Mouse (Mus musculus) neural tube, embryonic 12.5 days (tissue): ENCODE data around the gene Swsap1. TPM values are rescaled to one million over a fixed set of nuclear protein-coding genes. Genes with fewer than 3 reads are reported as not detected.

Experiments
- ATAC-seq: fragments of 200-750 bp; cut with Nextera tagmentation; 2 replicates; pipeline ENCODE4 v1.8.0; 2017; ENCODE audit warnings: low read depth, mild to moderate bottlenecking, moderate TSS enrichment, moderate library complexity; ENCODE audit not compliant: low FRiP score
- H3K27ac ChIP-seq: fragments of 300-500 bp; sonication (generic); 2 replicates; pipeline ENCODE4 v1.5.1; 2016
- H3K27me3 ChIP-seq: fragments of 300-500 bp; sonication (generic); replicated peaks from 2 replicates; pipeline ENCODE4 v1.6.1; 2016; ENCODE audit warnings: mild to moderate bottlenecking
- H3K36me3 ChIP-seq: fragments of 300-500 bp; sonication (generic); 2 replicates; pipeline ENCODE4 v1.6.1; 2016; ENCODE audit warnings: mild to moderate bottlenecking
- H3K4me1 ChIP-seq: fragments of 300-500 bp; sonication (generic); 2 replicates; pipeline ENCODE4 v1.6.1; 2016
- H3K4me2 ChIP-seq: fragments of 300-500 bp; sonication (generic); replicated peaks from 2 replicates; pipeline ENCODE4 v1.6.1; 2016; ENCODE audit warnings: mild to moderate bottlenecking
- H3K4me3 ChIP-seq: fragments of 300-500 bp; sonication (generic); 2 replicates; pipeline ENCODE4 v1.5.1; 2016
- H3K9ac ChIP-seq: fragments of 300-500 bp; sonication (generic); 2 replicates; pipeline ENCODE4 v1.6.1; 2016; ENCODE audit warnings: mild to moderate bottlenecking
- H3K9me3 ChIP-seq: fragments of 300-500 bp; sonication (generic); 2 replicates; pipeline ENCODE4 v1.6.1; 2016; ENCODE audit warnings: mild to moderate bottlenecking
- WGBS: fragments of 180-500 bp; shearing (Covaris S2); methylation state at CpG from one replicate; pipeline ENCODE4 v1.1.7; 2016; 5-methylcytosine and 5-hydroxymethylcytosine counted together
- polyA plus RNA-seq: library from polyadenylated mRNA; unstranded; fragments of >200 nt; fragmentation: Nextera tagmentation; extraction: Ambion mirVana; gene quantifications from 2 replicates; pipeline ENCODE4 v1.2.1, GENCODE M21; 2016

The Swsap1 gene
- polyA plus RNA-seq, 1 experiment from 2014 or later = 8.1 TPM

- Histone ChIP-seq H3K36me3 (peaks cover 16% of the 10 kb centered on the region), H3K9me3 (no peaks in the 10 kb centered on the region), H3K4me1 (peaks cover 12% of the 10 kb centered on the region), H3K4me3 (peak overlapping the region; percentile 59; the same call in 1 of the 2 replicates), H3K4me2 (peak overlapping the region; percentile 78), H3K9ac (0 out of 2 replicates have a peak overlapping the region, but pooled peaks have one; percentile 6), H3K27ac (no peak overlapping the region), H3K27me3 (0 out of 2 replicates have a peak, but pooled peaks cover under 1% of the 10 kb centered on the region)
- 89% methylated on average over 4 of the region's 4 CpGs for WGBS
- ATAC-seq = no peak
Measured at GRCm38 (mm10) chr9:21938234-21938855, 17.2 kb upstream of the Swsap1 start.

- WGBS = 79% methylated on average over 12 of the region's 12 CpGs
- ATAC-seq = no peak
- H3K27ac ChIP-seq = no peak overlapping the region
- H3K4me2 ChIP-seq = no peak overlapping the region
- peaks cover 11% of the 10 kb centered on the region for H3K4me1 ChIP-seq
- peaks cover 22% of the 10 kb centered on the region for H3K36me3 ChIP-seq
- H3K27me3 ChIP-seq = peaks cover 10% of the 10 kb centered on the region
- H3K9me3 ChIP-seq = no peaks in the 10 kb centered on the region
- H3K9ac ChIP-seq = no peak overlapping the region
- H3K4me3 ChIP-seq = no peak overlapping the region
Measured at GRCm38 (mm10) chr9:21943046-21943445, 12.5 kb upstream of the Swsap1 start.

- Histone ChIP-seq H3K36me3 (peaks cover 24% of the 10 kb centered on the region), H3K4me3 (no peak overlapping the region), H3K27ac (no peak overlapping the region), H3K27me3 (peaks cover 16% of the 10 kb centered on the region), H3K4me1 (peaks cover 6% of the 10 kb centered on the region), H3K4me2 (no peak overlapping the region), H3K9ac (no peak overlapping the region), H3K9me3 (no peaks in the 10 kb centered on the region)
- ATAC-seq = no peak
- WGBS = 50% methylated on average over 12 of the region's 12 CpGs
Measured at GRCm38 (mm10) chr9:21943638-21944037, 11.9 kb upstream of the Swsap1 start.

- WGBS = 23% methylated on average over 23 of the region's 23 CpGs
- Histone ChIP-seq H3K9me3 (no peaks in the 10 kb centered on the region), H3K27ac (no peak overlapping the region), H3K9ac (no peak overlapping the region), H3K4me1 (peaks cover 6% of the 10 kb centered on the region), H3K4me2 (no peak overlapping the region), H3K27me3 (peaks cover 19% of the 10 kb centered on the region), H3K36me3 (peaks cover 20% of the 10 kb centered on the region), H3K4me3 (no peak overlapping the region)
- ATAC-seq = no peak
Measured at GRCm38 (mm10) chr9:21944267-21944666, 11.3 kb upstream of the Swsap1 start.

GRCm38 (mm10) chr9:21947540-21948130, 7.9 kb upstream of the Swsap1 start:
- H3K4me1 ChIP-seq = peaks cover 6% of the 10 kb centered on the region
- H3K9ac ChIP-seq = no peak overlapping the region
- 7% methylated on average over 28 of the region's 28 CpGs for WGBS
- no peak for ATAC-seq
- no peaks in the 10 kb centered on the region for H3K9me3 ChIP-seq
- H3K27ac ChIP-seq = no peak overlapping the region
- peaks cover 19% of the 10 kb centered on the region for H3K27me3 ChIP-seq
- H3K4me2 ChIP-seq = peak overlapping the region; percentile 32; the same call in 1 of the 2 replicates
- peaks cover 9% of the 10 kb centered on the region; the same call in 1 of the 2 replicates for H3K36me3 ChIP-seq
- no peak overlapping the region for H3K4me3 ChIP-seq

GRCm38 (mm10) chr9:21948146-21948545, 7.4 kb upstream of the Swsap1 start:
- H3K36me3 ChIP-seq = peaks cover 9% of the 10 kb centered on the region; the same call in 1 of the 2 replicates
- no peak overlapping the region for H3K27ac ChIP-seq
- ATAC-seq = no peak
- H3K4me3 ChIP-seq = no peak overlapping the region
- no peak overlapping the region for H3K9ac ChIP-seq
- peaks cover 6% of the 10 kb centered on the region for H3K4me1 ChIP-seq
- peaks cover 19% of the 10 kb centered on the region for H3K27me3 ChIP-seq
- WGBS = 67% methylated on average over 8 of the region's 8 CpGs
- H3K4me2 ChIP-seq = no peak overlapping the region
- H3K9me3 ChIP-seq = no peaks in the 10 kb centered on the region

GRCm38 (mm10) chr9:21948790-21949189, 6.8 kb upstream of the Swsap1 start:
- H3K9me3 ChIP-seq = no peaks in the 10 kb centered on the region
- ATAC-seq = no peak
- no peak overlapping the region for H3K9ac ChIP-seq
- peaks cover 6% of the 10 kb centered on the region for H3K4me1 ChIP-seq
- peaks cover 9% of the 10 kb centered on the region; the same call in 1 of the 2 replicates for H3K36me3 ChIP-seq
- H3K4me3 ChIP-seq = no peak overlapping the region
- H3K27me3 ChIP-seq = peaks cover 19% of the 10 kb centered on the region
- no peak overlapping the region for H3K27ac ChIP-seq
- no peak overlapping the region for H3K4me2 ChIP-seq
- WGBS = 71% methylated on average over 6 of the region's 6 CpGs

GRCm38 (mm10) chr9:21950322-21950721, 5.2 kb upstream of the Swsap1 start:
- H3K4me1 ChIP-seq = peaks cover 6% of the 10 kb centered on the region
- no peak overlapping the region for H3K9ac ChIP-seq

GRCm38 (mm10) chr9:21951977-21952376, 3.6 kb upstream of the Swsap1 start:
- WGBS = 82% methylated on average over 3 of the region's 3 CpGs
- H3K4me1 ChIP-seq = peaks cover 12% of the 10 kb centered on the region
- H3K27me3 ChIP-seq = peaks cover 16% of the 10 kb centered on the region
- H3K9ac ChIP-seq = no peak overlapping the region
- H3K36me3 ChIP-seq = peaks cover 9% of the 10 kb centered on the region; the same call in 1 of the 2 replicates
- ATAC-seq = no peak
- H3K4me2 ChIP-seq = no peak overlapping the region
- no peak overlapping the region for H3K27ac ChIP-seq
- H3K9me3 ChIP-seq = no peaks in the 10 kb centered on the region
- no peak overlapping the region for H3K4me3 ChIP-seq

More at GRCm38 (mm10) chr9:21950322-21950721, 5.2 kb upstream of the Swsap1 start:
- Histone ChIP-seq H3K27ac (no peak overlapping the region), H3K9me3 (no peaks in the 10 kb centered on the region), H3K27me3 (peaks cover 19% of the 10 kb centered on the region), H3K4me3 (no peak overlapping the region), H3K36me3 (peaks cover 9% of the 10 kb centered on the region; the same call in 1 of the 2 replicates), H3K4me2 (no peak overlapping the region)
- 18% methylated on average over 11 of the region's 11 CpGs for WGBS
- no peak for ATAC-seq

GRCm38 (mm10) chr9:21953600-21953999, 2.0 kb upstream of the Swsap1 start:
- no peak overlapping the region for H3K4me3 ChIP-seq
- 11% methylated on average over 3 of the region's 3 CpGs for WGBS
- no peak overlapping the region for H3K9ac ChIP-seq
- ATAC-seq = no peak
- H3K27me3 ChIP-seq = peaks cover 3% of the 10 kb centered on the region; the same call in 1 of the 2 replicates
- H3K36me3 ChIP-seq = no peaks in the 10 kb centered on the region
- H3K27ac ChIP-seq = no peak overlapping the region
- no peak overlapping the region for H3K4me2 ChIP-seq
- H3K9me3 ChIP-seq = no peaks in the 10 kb centered on the region
- peaks cover 7% of the 10 kb centered on the region; the same call in 1 of the 2 replicates for H3K4me1 ChIP-seq

GRCm38 (mm10) chr9:21954635-21955034, 920 bp upstream of the Swsap1 start:
- Histone ChIP-seq H3K27ac (no peak overlapping the region), H3K36me3 (no peaks in the 10 kb centered on the region), H3K4me2 (peak overlapping the region; percentile 60), H3K9ac (no peak overlapping the region), H3K9me3 (no peaks in the 10 kb centered on the region), H3K4me3 (no peak overlapping the region), H3K4me1 (peaks cover 7% of the 10 kb centered on the region; the same call in 1 of the 2 replicates), H3K27me3 (peaks cover 8% of the 10 kb centered on the region)
- ATAC-seq = no peak
- WGBS = 77% methylated on average over 3 of the region's 3 CpGs

GRCm38 (mm10) chr9:21955225-21955569, 358 bp upstream of the Swsap1 start:
- Histone ChIP-seq H3K4me3 (peak overlapping the region; percentile 67), H3K4me2 (peak overlapping the region; percentile 60), H3K9me3 (no peaks in the 10 kb centered on the region), H3K9ac (no peak overlapping the region), H3K27ac (0 out of 2 replicates have a peak overlapping the region, but pooled peaks have one; percentile 57), H3K27me3 (peaks cover 13% of the 10 kb centered on the region), H3K4me1 (peaks cover 7% of the 10 kb centered on the region; the same call in 1 of the 2 replicates), H3K36me3 (no peaks in the 10 kb centered on the region)
- ATAC-seq = peak; percentile 69
- 3% methylated on average over 18 of the region's 18 CpGs for WGBS
